Mouse (Mus musculus) cerebellum, adult 8-10 months (tissue): ENCODE results near the gene Impg1.
A peak's percentile ranks its signal among the peaks of the same experiment; 100 is the strongest.

Experiments
- DNase-seq: peaks from one replicate; pipeline ENCODE4 v3.0.0; 2022

The Impg1 gene

DNA sequence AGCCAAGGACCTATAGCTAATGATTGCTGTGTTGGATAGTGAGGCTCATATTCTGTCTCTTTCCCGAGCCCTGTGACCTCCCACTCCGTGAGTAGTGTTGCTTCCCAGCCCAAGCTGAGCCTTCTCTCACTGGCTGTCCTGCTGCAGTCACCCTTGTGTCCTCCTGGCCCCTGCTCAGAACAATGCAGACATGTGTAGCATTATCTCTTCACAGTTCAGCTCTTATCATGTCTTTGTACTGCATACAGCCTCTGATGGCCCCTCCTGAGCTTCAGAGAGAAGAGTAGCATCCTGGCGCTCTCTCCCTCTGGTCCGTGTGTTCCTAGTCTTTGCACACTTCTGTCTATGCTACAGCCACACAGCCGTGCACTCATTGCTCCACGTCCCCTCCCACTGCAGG is 187.5 kb downstream of the Impg1 start:
- DNase-seq: no peak

DNA sequence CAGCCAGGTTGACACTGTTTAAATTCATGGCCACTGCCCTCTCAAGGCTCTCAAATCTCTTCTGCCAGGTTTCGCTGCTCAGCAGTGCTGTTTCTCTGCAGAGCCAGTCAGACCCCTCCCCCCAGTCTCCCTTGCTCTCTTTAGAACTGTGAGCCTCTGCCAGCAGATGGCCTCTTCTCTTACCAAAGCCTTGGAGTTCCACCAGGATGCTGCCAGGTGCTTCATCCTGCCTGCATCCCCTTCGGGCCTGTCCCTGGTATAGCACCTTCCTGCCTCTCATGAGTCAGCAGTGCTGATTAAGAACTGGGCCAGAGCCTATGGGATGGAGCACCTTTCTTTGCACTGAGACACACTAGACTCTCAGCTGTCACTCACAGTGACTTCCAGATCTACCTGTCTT is 188.1 kb downstream of the Impg1 start:
- DNase-seq: peak; percentile 5

DNA sequence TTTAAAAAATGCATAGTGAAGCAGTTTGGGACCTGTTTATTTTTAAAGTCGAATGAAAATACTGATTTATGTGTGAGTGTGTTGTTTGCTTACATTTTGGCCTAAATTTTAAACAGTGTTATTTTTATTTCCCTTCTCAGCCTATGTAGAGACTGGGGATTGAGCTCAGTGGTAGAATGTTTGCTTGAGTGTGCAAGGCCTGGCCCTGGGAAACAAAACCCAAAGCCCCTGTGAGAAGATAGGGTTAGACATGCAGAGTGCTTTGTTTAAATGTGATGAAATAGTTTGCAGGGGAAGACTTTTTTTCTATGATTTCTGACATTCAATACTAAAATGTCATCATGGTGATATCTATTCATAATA is 189.5 kb downstream of the Impg1 start:
- no peak for DNase-seq

DNA sequence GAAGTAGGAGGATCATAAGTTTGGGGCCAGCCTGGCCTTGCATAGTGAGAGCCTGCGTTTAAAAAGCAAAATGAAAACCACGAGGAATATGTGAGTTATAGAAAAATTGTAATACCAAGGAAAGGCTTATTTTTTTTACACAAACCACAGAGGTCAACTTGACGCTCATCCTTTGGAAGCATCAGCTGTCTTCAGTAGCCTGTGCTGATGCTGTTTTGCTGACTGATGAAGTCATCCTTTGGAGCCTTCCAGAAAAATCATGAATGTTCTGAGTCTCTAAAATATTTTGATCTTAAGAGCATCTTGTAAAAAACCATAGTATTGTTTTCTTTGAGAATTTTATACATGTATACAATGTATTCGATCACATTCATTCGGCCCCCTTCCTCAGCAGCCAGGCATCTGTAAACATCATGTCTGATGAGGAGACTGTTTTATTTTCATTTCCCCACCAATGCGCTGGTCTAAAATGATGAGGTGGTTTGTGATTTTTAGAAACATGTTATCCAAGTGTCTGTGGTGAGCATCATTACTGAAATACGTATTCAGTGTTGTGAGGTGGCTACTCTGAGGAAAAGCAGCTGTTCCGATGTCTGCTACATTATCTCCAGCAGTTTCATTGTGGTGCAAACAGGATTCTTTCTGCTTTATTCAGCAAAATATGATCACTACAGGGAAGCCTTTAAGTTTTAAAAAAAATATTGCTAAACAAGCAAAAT is 190.1 kb downstream of the Impg1 start:
- DNase-seq: no peak

DNA sequence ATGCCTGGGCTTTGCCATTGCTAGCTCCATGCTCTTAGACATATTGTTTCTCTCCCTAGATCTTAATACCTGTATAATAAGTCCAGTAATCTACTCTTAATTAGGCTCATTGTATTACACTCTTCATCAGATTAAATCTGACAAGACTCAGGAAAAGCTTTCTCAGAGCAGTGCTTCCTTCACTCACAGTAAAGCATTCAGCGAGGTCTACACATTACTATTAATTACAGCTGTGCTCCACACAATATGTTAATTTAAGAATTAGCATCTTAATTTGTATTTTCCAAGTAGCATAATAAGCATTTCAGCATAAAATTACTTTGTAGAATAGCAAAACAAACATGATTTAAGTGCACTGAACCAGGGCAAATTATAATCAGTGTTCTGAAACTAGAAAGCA is 192.3 kb downstream of the Impg1 start:
- DNase-seq: no peak

DNA sequence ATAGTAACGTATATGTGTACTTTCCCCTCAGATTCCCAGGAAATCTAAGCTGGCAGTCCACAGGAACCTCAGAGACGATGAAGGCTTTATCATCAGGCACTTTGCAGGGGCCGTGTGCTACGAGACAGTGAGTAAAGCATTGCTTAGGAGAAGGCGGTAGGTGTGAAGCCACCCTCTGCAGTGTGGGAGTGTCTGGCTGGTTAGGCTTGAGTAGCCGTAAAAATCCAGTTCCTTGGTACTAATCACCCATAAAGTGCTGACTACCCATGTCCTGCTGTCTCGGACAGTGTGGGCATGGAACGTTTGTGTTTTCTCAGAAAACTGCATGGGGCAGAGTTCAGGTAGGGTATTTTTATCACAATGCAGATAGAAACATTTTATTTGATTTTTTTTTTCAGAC is 195.7 kb downstream of the Impg1 start:
- no peak for DNase-seq

DNA sequence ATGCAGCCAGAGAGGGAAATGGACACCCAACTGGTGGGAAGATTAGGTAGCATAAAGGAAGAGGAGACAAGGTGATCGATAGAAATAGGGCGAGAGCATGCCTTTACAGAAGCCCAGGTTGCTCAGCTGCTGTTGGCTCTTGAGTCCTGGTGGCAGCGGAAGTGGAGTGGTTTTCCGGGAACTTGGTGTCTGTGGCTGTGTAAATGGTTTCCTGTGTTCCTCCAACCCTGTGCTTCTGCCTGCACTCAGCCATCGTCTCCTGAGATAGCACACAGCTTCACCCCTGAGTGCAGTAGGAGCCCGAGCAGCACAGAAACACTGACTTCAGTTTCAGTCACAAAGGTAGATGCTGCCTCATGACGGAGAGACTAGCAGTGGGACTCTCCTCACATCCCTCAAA is 198.8 kb downstream of the Impg1 start:
- DNase-seq: no peak

DNA sequence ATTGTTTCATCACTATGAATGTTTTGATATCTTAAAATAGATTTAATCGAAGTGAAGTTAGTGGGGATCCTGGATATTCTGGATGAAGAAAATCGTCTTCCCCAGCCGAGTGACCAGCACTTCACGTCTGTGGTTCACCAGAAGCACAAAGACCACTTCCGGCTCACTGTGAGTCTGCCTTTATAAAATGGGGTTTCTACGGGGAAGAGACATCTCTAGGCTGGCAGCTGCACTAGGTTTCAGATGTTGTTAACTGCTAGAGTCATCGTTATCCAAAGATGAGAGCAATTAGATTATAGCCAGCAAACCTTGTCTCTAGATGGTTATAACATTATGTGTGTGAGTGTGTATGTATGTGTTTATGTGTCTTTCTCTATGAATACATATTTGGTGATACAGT is 199.2 kb downstream of the Impg1 start:
- no peak for DNase-seq
